ENCODE assay signal across 8 mouse cellular contexts in the genomic region with DNA sequence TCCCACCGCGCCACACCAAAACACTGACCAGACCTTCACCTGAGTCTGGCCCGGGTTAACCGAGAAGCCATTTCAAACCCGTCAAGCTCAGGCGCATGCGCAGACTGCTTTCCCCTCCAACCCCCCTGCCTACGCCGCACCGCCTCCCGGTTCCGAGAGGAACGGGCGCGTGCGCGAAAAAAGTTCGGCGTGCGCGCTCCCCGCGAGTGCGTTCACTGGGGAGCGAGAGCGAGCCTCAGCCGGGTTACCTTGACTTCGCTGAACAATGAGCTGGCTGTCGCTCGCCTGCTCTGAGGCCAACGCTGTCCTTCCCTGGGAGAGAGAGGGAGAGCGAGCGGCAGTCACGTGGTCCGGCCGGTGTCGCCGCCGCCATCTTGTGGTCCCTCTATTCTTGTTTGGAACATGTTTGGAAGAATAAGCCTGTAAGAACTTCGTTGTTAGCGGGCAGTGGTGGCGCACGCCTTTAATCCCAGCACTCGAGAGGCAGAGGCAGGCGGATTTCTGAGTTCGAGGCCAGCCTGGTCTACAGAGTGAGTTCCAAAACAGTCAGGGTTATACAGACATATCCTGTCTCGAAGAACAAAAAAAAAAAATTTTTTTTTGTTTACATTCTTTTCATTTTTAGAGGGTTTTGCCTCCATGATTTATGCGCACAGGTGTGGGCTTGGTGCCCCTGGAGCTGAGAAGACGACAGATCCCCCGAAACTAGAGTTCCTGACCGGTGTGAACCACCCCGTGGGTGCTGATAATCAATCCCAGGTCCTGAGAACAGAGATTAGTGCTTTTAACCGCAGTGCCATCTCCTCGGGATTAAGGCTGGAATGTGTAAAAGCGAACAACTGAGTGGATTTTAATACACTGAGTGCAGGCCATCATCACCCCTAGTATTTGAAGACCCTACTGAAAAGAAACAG. TPM values are rescaled to one million over a fixed set of nuclear protein-coding genes. Genes with fewer than 3 reads are reported as not detected.
DNase-seq lines count a peak whose midpoint lies in the region; ATAC-seq and TF ChIP-seq lines count a peak whose summit lies in the region.

A gene (minus strand): TSS at position 110 of the 914 bp plus-strand sequence.

- peak; percentile 38 to 84; a peak in 3 of 4 replicates for TF ChIP-seq POLR2A in MEL (IDR thresholded peaks at IDR 0.05; ENCODE audit: control insufficient read depth in 1 of 2, insufficient read depth in 1 of 2, low read depth in 1 of 2, low read length in 2 of 2, poor library complexity in 1 of 2)
- peak; percentile 63; the same call in 1 of the 2 replicates for TF ChIP-seq POLR2A in cerebellum, adult 2 months (IDR thresholded peaks at IDR 0.05; ENCODE audit: borderline replicate concordance, insufficient read depth, low read length)

- ATAC-seq in forebrain, postnatal 0 days = peak; percentile 98
- peak; percentile 98 for ATAC-seq in lung, embryonic 15.5 days (ENCODE audit: borderline replicate concordance, extremely low read depth, low FRiP score, low TSS enrichment)

- H3K36me3 ChIP-seq in MEL (ENCODE audit: control insufficient read depth in 1 of 2, insufficient read depth in 2 of 2, low read length in 2 of 2) = peaks cover 19 to 37% of the 10 kb centered on the region in 2 experiments
- peaks cover 26% of the 10 kb centered on the region for H3K36me3 ChIP-seq in forebrain, postnatal 0 days (ENCODE audit: insufficient read depth)
- peaks cover 29% of the 10 kb centered on the region for H3K36me3 ChIP-seq in lung, embryonic 15.5 days

- H3K9me3 ChIP-seq in MEL (replicated peaks; ENCODE audit: insufficient read depth, low read length) = no peaks in the 10 kb centered on the region
- no peaks in the 10 kb centered on the region for H3K9me3 ChIP-seq in forebrain, postnatal 0 days (ENCODE audit: low read length)
- no peaks in the 10 kb centered on the region for H3K9me3 ChIP-seq in lung, embryonic 15.5 days

- peak in 1 of 2 experiments; percentile 24; a peak in 2 of 4 replicates for TF ChIP-seq EP300 in MEL (IDR thresholded peaks at IDR 0.05; ENCODE audit: low read depth in 1 of 2, low read length in 2 of 2)

- peaks cover 4 to 18% of the 10 kb centered on the region in 2 experiments; a peak in 2 of 4 replicates for H3K4me1 ChIP-seq in MEL (ENCODE audit: control insufficient read depth in 1 of 2, insufficient read depth in 2 of 2, low read length in 2 of 2)
- H3K4me1 ChIP-seq in cerebellum, adult 2 months (ENCODE audit: control insufficient read depth, insufficient read depth, low read length) = no peaks in the 10 kb centered on the region
- H3K4me1 ChIP-seq in forebrain, postnatal 0 days (ENCODE audit: insufficient read depth) = no peaks in the 10 kb centered on the region
- peaks cover 13% of the 10 kb centered on the region; the same call in 1 of the 2 replicates for H3K4me1 ChIP-seq in lung, embryonic 15.5 days

- TF ChIP-seq RAD21 in MEL (IDR thresholded peaks at IDR 0.05; ENCODE audit: low read depth, low read length) = no peak

- 4% methylated on average over 55 of the region's 55 CpGs for WGBS in cerebellum, adult 2 months
- 5% methylated on average over 55 of the region's 55 CpGs for whole genome bisulfite sequencing in forebrain, postnatal 0 days
- 2% methylated on average over 55 of the region's 55 CpGs for WGBS in lung, embryonic 15.5 days

- no peak for TF ChIP-seq CTCF in MEL (IDR thresholded peaks at IDR 0.05 in 2 of 3, conservative IDR thresholded peaks at IDR 0.05 in 1 of 3; ENCODE audit: control insufficient read depth in 1 of 3, insufficient read depth in 1 of 3, low read depth in 2 of 3, low read length in 3 of 3, poor library complexity in 1 of 3, severe bottlenecking in 1 of 3)
- TF ChIP-seq CTCF in cerebellum, adult 2 months (IDR thresholded peaks at IDR 0.05; ENCODE audit: borderline replicate concordance, insufficient read depth, low read depth, low read length) = no peak
- TF ChIP-seq CTCF in forebrain, postnatal 0 days (IDR thresholded peaks at IDR 0.05; ENCODE audit: low read depth) = peak; percentile 40

- peak within 1 kb of the TSS; percentile 84 for H3K9ac ChIP-seq in MEL (ENCODE audit: control insufficient read depth, low read depth, low read length, poor library complexity, severe bottlenecking)
- peak within 1 kb of the TSS; percentile 91 for H3K9ac ChIP-seq in forebrain, postnatal 0 days
- H3K9ac ChIP-seq in lung, embryonic 15.5 days = peak within 1 kb of the TSS; percentile 99

- H3K27me3 ChIP-seq in MEL (ENCODE audit: control insufficient read depth in 1 of 2, insufficient read depth in 2 of 2, low read length in 2 of 2) = no peaks in the 10 kb centered on the region
- no peaks in the 10 kb centered on the region for H3K27me3 ChIP-seq in cerebellum, adult 2 months (ENCODE audit: control insufficient read depth, insufficient read depth, low read length)
- H3K27me3 ChIP-seq in forebrain, postnatal 0 days (ENCODE audit: insufficient read depth, low read length) = no peaks in the 10 kb centered on the region
- H3K27me3 ChIP-seq in lung, embryonic 15.5 days = no peaks in the 10 kb centered on the region

- H3K4me2 ChIP-seq in forebrain, postnatal 0 days (ENCODE audit: low read depth) = peak within 1 kb of the TSS; percentile 62
- H3K4me2 ChIP-seq in lung, embryonic 15.5 days = peak within 1 kb of the TSS; percentile 68

- peak within 1 kb of the TSS; percentile 86 for H3K27ac ChIP-seq in MEL (ENCODE audit: control insufficient read depth, low read depth, low read length)
- H3K27ac ChIP-seq in cerebellum, adult 2 months (ENCODE audit: insufficient read depth, low read length) = peak within 1 kb of the TSS; percentile 81
- H3K27ac ChIP-seq in forebrain, postnatal 0 days (ENCODE audit: low read depth, low read length) = peak within 1 kb of the TSS; percentile 85
- peak within 1 kb of the TSS; percentile 95 for H3K27ac ChIP-seq in lung, embryonic 15.5 days

- DNase-seq in MEL (ENCODE audit: low read depth, low spot score) = peak; percentile 98
- DNase-seq in cerebellum, adult 2 months = peak; percentile 99
- peak; percentile 100 for DNase-seq in forebrain, postnatal 0 days
- DNase-seq in heart, postnatal 4 days = peak; percentile 99
- DNase-seq in layer of hippocampus, adult 8-10 months (ENCODE audit: low spot score in 2 of 2) = peak; percentile 97 to 98
- DNase-seq in ovary, adult 18-20 months (ENCODE audit: low spot score) = peak; percentile 98
- DNase-seq in thymus, postnatal 0 days (ENCODE audit: low spot score) = peak; percentile 99

- H3K4me3 ChIP-seq in MEL (ENCODE audit: control insufficient read depth in 1 of 2, insufficient read depth in 1 of 2, low read depth in 2 of 2, low read length in 2 of 2) = peak within 1 kb of the TSS; percentile 84 to 91
- peak within 1 kb of the TSS; percentile 78 for H3K4me3 ChIP-seq in cerebellum, adult 2 months (replicated peaks; ENCODE audit: insufficient read depth, low read depth, low read length)
- H3K4me3 ChIP-seq in forebrain, postnatal 0 days (ENCODE audit: low read depth, low read length) = peak within 1 kb of the TSS; percentile 98
- H3K4me3 ChIP-seq in lung, embryonic 15.5 days = peak within 1 kb of the TSS; percentile 99

- peaks cover 28% of the 10 kb centered on the region for H3K79me2 ChIP-seq in MEL (ENCODE audit: control insufficient read depth, insufficient read depth, low read length, poor library complexity)

TF ChIP-seq in MEL, 35 proteins besides CTCF, POLR2A, EP300 and RAD21 (continues in another document):
- peak; percentile 86 for TF ChIP-seq MYC (IDR thresholded peaks at IDR 0.05; ENCODE audit: low read depth, low read length)
- TF ChIP-seq ZNF384 (IDR thresholded peaks at IDR 0.05; ENCODE audit: low read depth, low read length) = no peak
- TF ChIP-seq MAX (IDR thresholded peaks at IDR 0.05; ENCODE audit: low read length) = peak; percentile 98
- TF ChIP-seq GABPA (IDR thresholded peaks at IDR 0.05; ENCODE audit: low read depth, low read length) = no peak
- TF ChIP-seq POLR2AphosphoS2 (IDR thresholded peaks at IDR 0.05; ENCODE audit: low read length) = peak; percentile 87
- TF ChIP-seq ZKSCAN1 (IDR thresholded peaks at IDR 0.05; ENCODE audit: low read depth, low read length) = no peak
- TF ChIP-seq SIN3A (IDR thresholded peaks at IDR 0.05; ENCODE audit: low read length) = peak; percentile 73
- peak; percentile 76 for TF ChIP-seq ZMIZ1 (IDR thresholded peaks at IDR 0.05; ENCODE audit: low read depth, low read length)
- TF ChIP-seq MAFK (IDR thresholded peaks at IDR 0.05; ENCODE audit: borderline replicate concordance, low read depth, low read length) = peak; percentile 69; the same call in 1 of the 2 replicates
- peak; percentile 36; the same call in 1 of the 2 replicates for TF ChIP-seq RCOR1 (IDR thresholded peaks at IDR 0.05; ENCODE audit: low read depth, low read length)
- no peak for TF ChIP-seq ZC3H11A (IDR thresholded peaks at IDR 0.05; ENCODE audit: low read depth, low read length)
- no peak; the same call in 1 of the 2 replicates for TF ChIP-seq MAZ (IDR thresholded peaks at IDR 0.05; ENCODE audit: low read depth, low read length)
- TF ChIP-seq GATA1 (IDR thresholded peaks at IDR 0.05; ENCODE audit: low read depth, low read length) = peak; percentile 3; the same call in 1 of the 2 replicates
- TF ChIP-seq ETS1 (IDR thresholded peaks at IDR 0.05; ENCODE audit: low read depth, low read length) = 0 out of 2 replicates have a peak, but pooled peaks have one; percentile 32
- TF ChIP-seq SMC3 (IDR thresholded peaks at IDR 0.05; ENCODE audit: low read depth, low read length) = no peak
- peak; percentile 97 for TF ChIP-seq USF1 (IDR thresholded peaks at IDR 0.05; ENCODE audit: low read depth, low read length)
- TF ChIP-seq NELFE (IDR thresholded peaks at IDR 0.05; ENCODE audit: low read depth, low read length) = peak; percentile 89
- no peak; the same call in 1 of the 2 replicates for TF ChIP-seq BHLHE40 (IDR thresholded peaks at IDR 0.05; ENCODE audit: borderline replicate concordance, low read depth, low read length)
- TF ChIP-seq NRF1 (IDR thresholded peaks at IDR 0.05; ENCODE audit: insufficient read depth, low read depth, low read length, poor library complexity, severe bottlenecking) = peak; percentile 93

RNA-seq across cellular contexts. Expression of the gene that starts here (rescaled TPM):
- 41.5 and 46.4 TPM in 2 replicates for total RNA-seq in MEL (2012; rRNA removed)
- 10 to 100 TPM; 65.4 to 66.8 TPM for polyA plus RNA-seq in MEL (2012; ENCODE audit: insufficient read depth in 1 of 2, insufficient read length in 2 of 2, low read depth in 1 of 2, low replicate concordance in 2 of 2, missing spikeins in 1 of 2)
- 39.5 and 41.5 TPM in 2 replicates for polyA plus RNA-seq in cerebellum, adult 2 months (2012; rRNA removed)
- 64.0 and 94.1 TPM in 2 replicates for total RNA-seq in forebrain, postnatal 0 days (2014; rRNA removed)
- polyA plus RNA-seq in forebrain, postnatal 0 days (2015; fragmentation: Nextera tagmentation; extraction: Ambion mirVana) = 62.2 and 74.7 TPM in 2 replicates
- 10 to 100 TPM; 53.7 to 66.1 TPM for total RNA-seq in heart, postnatal 4 days (2021)
- 10 to 100 TPM; 49.1 to 75.0 (median 62.9) TPM for total RNA-seq in layer of hippocampus, adult 8-10 months (2022)
- 113 and 127 TPM in 2 replicates for polyA plus RNA-seq in lung, embryonic 15.5 days (2015; fragmentation: Nextera tagmentation; extraction: Ambion mirVana)
- polyA plus RNA-seq in thymus, postnatal 0 days (2015; fragmentation: Nextera tagmentation; extraction: Ambion mirVana) = 84.3 and 92.1 TPM in 2 replicates

Comparison
In these comparisons a context has a peak if more than half of its experiments do, and no peak if none do; other contexts are left out.
1. Peak in every context shown above with its lines: DNase-seq, ATAC-seq, H3K4me3 ChIP-seq and H3K27ac ChIP-seq.